Mouse (Mus musculus) cerebellum, postnatal 25 days (tissue): ENCODE results near the gene Ten1.

Experiments used
- DNase-seq, 2 experiments: peaks; one replicate each; pipeline ENCODE4 v3.0.0; 2021; ENCODE audit warnings: mixed read lengths in 2 of 2

Ten1 gene

DNA sequence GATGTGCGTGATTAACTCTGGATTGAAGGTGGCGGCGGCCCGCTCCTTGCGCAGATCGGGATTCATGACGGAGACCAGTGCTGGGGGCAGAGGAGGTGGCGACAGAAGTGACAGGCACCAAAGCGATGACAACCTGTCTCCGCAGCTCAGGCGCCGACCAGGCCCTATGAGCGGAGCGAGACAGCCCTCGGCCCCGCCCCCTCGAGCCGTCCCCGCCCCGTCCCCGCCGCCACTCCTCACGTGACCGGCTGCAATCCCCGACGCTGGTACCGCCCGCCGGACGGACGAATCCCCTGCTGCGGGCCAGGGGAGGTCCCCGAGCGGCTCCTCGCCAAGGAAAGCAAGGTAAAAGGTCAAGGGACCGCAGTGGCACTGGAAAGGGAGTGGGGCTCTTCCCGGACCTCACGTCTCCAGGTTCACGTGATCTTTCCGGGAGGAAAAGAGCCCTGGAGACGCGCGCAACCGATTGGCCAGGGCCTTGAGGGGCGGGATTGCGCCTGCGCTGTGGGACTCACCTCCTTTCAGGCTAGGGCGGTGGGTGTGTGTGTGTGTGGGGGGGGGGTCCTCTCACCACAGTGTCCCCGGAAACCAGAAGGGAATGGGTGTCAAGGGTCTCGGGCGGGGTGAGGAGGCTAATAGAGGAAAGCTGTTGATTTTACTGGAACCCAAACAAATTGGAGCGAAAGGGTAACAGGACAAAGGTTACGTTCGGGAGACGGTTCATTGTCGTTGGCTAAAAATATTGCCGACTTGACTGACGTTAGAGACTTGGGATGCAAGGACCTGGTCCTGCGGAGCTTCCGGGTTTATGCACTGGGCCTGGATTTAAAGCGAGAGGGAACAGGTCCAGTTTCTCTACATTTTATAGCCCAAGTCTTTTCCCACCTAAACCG is at the start of gene Ten1, which contains the start of gene Acox1:
Gene Ten1 (plus strand): TSS at position 217 of the 893 bp plus-strand sequence.
Gene Acox1 (minus strand): TSS at position 407 of the 893 bp plus-strand sequence.
- DNase-seq: peak; percentile 98 to 99

DNA sequence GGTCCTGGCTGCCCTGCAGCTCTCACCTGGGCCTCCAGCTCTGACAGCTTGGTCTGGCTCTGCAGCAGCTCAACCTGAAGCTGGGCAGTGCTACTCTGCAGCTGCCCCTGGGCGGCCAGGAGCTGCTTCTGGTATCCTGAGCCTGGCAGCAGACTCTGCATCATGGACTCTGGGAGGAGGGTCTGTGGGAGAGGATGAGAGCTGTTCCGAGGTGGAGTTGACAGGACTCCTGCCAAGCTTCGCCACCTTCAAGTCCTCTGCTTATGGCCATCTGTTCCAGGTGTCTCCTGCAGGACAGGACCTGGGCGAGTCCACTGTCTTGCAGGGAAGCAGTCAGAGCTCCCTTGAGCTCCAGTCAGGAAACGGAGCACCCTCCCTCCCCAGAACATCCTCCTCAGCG is 49.3 kb upstream of the Ten1 start:
- peak; percentile 66 to 71 for DNase-seq

DNA sequence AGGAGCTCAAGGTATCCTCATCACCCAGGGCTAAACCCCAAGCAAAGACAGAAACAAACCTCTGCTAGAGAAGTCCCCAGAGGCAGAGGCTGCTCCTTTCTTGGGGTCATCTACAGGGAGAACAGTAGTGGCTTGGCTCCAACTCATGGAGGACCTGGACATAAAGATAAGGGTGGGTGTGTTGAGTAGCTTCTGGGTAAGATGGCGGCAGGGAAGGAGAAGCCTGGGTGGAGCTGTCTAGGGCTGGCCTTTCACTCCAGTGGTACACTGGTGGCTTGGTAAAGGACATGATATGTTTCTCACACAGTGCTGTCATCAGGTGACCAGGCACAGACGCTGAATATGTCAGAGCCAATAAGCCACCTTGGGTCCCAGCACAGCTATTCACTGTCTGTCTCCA is 47.7 kb upstream of the Ten1 start:
- no peak for DNase-seq

DNA sequence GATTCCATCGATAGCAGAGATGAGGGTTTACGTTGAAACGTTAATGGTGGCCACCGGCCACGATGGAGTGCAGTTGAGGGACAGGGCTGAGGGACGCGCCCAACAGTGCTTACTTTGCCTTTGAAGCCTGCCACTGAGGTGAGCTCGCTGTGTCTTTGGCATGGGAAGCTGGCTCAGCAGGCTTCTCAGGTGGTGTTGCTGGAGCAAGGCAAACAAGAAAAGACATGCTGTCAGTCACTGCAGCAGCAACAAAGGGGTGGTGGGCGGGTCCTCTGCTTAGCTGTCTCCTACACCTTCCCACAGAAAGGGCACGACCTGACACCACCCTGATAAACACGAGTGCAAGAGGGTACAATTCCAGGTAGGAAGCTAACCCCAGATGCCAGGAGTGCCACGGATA is 37.3 kb upstream of the Ten1 start:
- no peak for DNase-seq

DNA sequence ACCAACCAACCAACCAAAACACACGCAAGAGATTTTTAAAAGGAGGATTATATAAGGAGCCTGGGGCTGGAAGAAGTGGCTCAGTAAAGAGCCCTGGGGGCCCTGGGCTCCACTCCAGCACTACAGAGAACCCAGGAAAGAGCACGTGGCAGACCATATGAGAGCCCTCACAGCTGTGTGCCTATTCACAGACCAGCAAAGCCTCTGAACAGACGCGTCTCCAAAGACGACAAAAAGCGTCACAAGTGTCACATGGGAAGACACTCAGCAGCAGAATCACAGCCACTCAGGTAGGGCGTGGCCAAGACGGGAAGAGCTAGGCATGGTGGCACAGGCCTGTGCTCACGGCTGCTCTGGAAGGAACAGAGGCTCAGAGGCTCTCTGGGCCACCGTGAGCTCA is 36.5 kb upstream of the Ten1 start:
- DNase-seq: peak in 1 of 2 experiments; percentile 21

DNA sequence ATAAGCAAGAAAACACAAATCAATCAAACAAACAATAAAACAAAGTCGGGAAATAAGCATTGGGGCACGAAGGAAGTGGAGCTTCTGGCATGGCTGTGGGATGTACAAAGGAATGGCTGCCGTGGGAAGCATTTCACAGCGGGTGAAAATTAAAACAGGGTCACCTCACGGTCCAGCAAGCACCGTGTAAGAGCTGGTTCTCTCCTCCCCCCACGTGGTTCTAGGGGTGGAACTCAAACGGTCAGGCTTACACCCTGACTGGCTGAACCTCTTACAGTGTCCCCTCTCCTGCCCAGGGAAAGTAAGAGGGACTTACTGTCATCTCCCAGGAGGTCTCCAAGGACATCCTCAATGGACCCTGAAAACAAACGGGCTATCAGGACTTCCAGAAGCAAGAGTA is 35.7 kb upstream of the Ten1 start:
- no peak for DNase-seq

DNA sequence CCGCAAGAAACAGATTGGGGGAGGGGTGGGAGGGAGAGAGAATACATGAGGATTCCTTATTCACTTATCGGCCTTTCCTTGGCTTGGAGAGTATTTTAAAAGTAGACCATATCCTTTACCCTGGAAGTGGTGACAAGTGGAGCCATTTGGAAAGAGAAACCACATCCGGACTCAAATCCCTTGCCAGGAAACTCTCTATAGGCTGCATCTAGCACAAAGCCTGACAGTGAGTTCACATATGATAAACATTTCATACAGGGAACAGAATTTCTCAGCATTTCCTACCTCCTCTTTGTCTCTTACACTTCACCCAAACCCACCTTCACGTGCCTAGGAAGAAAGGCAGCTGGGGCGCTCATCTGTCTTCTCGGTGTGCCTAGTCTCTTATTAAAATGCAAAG is 31.4 kb upstream of the Ten1 start:
- DNase-seq: no peak

DNA sequence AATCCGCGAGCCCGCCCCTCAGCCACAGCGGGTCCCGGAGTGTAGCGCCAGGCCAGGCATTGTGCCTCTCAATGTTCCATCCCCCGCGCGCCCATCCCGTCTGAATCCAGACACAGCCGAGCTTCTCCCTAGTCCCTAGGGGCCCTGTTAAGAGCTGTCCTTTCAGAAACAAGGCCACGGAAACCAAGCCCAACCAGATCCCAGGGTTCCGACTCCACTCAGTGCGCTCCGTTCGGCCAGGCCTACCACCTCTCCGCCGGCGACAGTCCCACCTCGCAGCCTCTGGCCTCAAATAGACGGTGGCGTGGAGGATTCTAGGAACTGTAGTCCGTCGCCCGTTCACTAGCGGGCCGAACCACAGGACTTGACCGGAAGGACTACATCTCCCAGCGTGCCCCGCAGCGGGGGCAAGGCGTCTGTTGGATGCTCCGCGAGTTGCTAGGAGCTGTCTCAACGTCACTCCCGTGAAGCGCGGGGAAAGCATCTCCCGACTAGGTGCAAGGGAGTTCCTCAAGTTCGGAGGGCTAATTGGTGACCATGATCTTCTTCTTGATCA is 30.7 kb upstream of the Ten1 start, which contains the start of gene Fbf1:
Gene Fbf1 (minus strand): TSS at position 283 of the 556 bp plus-strand sequence.
- peak; percentile 95 to 98 for DNase-seq

DNA sequence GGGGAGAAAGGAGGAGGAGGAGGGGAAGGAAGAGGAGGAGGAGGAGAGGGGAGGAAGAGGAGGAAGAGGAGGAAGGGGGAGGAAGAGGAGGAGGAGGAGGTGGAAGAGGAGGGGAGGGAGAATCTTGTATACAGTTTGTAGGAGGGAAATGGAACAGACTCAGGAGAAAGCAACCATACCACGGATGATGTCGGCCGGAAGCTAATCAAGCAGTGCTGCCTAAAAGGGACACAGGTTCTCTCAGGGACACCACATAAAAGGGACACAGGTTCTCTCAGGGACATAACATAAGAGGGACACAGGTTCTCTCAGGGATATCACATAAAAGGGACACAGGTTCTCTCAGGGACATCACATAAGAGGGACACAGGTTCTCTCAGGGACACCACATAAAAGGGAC is 29.4 kb upstream of the Ten1 start:
- no peak for DNase-seq

DNA sequence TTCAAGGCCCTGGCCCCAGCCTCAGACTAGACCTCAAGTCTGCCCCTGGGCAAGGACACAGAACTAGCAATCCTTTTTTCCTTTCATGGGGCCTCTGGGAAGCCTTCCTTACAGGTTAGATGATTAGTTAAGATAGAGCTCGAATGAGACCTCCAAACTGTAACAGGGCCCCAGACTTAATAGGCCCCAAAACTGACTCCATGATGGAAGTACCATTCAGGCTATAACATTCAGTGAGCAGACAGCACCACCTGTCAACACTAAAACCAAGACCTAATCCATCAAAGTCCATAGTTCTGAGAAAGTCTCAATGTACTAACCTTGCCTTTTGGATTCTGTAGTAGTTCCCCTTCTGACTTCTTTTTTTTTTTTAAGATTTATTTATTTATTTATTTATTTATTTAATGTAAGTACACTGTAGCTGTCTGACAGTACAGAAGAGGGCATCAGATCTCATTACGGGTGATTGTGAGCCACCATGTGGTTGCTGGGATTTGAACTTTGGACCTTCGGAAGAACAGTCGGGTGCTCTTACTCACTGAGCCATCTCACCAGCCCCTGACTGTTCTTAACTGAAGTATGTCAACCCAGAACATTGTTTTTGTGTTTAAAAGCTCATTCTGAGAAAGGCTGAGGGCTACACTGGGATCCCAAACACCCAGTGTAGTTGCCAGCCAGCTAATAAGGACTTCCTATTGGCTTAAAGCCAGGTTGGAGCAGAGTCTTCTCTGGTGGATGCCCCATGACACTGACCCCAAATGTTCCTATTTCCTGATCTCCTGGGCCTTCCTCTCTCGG is 28.5 kb upstream of the Ten1 start:
- no peak for DNase-seq

DNA sequence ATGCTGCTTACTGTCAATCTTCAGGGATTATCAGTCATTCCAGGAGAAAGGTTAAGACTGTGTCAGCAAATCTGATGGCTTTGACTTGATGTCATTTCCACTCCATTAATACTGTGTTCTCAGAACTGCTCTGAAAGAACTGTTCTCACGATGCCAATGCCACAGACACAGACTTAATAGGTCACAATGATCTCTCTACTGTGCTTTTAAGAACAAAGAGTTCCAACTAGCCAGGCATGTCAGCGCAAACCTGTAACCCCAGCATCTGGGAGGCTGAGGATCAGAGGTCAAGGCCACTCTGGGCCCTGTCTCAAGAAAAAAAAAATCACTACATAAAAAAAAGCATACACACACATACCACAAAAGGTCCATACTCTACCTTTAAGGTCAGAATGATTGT is 26.7 kb upstream of the Ten1 start:
- DNase-seq: no peak

DNA sequence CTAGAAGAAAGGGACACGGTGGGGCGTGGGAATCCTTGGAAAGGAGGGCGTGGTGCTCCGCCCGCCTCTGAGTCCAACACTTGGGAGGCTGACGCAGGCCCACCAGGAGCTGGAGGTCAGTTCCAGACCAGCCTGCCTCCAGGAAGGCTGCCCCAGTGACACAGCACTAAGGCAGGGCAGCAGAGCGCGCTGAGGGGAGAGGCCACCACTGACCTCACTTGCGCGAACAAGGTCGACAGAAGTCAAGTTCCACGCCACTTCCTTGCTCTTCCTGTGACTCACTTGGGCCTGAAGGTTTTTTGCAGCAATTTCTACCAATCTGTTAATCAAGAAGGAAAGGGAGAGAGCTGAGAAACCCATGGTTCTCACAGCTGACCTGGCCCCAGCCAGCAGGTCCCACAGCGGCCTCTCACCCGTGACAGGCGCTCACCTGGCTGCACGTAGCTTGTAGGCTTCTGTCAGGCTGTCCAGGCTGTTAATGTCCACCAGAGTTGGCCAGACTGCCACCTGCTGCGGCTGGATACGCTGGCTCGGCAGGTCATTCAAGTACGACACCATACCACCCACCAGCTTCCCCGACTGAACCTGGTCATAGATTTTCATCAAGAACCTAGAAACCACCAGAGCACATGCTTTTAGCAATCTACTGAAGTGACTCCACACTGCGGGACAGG is 23.7 kb upstream of the Ten1 start:
- no peak for DNase-seq

DNA sequence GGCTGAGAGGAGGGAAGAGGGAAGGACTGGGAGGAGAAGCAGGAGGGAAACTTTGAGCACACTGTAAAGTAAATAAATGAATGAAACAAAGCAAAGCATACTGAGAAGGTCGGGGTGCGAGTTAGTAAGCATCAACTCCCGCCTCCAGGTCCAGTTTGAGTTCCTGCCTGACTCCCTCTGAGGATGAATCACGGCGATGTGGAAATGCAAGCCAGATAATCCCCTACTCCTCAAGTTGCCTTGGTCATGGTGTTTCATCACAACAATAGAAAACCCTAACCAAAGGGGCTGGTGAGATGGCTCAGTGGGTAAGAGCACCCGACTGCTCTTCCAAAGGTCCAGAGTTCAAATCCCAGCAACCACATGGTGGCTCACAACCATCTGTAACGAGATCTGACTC is 22.6 kb upstream of the Ten1 start:
- DNase-seq: no peak

DNA sequence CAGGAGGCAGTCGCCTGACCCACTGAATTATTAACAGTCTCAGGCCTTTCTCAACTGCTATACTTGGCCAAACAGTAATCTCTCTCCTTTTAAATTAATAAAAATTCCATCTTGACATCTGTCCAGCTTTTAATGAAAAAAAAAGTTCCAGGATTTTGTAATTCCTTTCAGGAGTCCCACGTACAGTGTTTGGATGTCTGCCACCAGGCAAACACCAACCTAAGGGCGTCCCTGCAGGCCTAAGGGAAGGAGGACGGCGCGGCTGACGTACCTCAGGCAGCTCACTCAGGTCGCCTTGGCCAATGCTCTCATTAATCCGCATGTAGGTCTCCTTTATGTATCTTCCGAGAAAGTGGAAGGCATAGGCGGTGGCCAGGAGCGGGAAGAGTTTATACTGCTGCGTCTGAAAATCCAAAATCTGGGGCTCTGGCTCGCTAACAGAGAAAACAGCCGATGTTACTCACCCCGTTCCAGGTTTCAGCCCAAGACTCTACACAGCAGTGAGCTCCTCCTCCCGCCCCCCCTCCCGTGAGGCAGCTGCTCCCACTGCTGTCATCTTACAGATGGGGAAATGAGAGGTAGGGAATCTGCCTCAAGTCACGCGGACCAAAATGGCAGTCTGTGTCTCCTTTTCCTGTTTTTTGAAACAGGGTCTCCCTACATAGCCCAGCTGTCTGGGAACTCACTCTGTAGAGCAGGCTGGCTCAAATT is 20.1 kb upstream of the Ten1 start:
- DNase-seq: no peak

DNA sequence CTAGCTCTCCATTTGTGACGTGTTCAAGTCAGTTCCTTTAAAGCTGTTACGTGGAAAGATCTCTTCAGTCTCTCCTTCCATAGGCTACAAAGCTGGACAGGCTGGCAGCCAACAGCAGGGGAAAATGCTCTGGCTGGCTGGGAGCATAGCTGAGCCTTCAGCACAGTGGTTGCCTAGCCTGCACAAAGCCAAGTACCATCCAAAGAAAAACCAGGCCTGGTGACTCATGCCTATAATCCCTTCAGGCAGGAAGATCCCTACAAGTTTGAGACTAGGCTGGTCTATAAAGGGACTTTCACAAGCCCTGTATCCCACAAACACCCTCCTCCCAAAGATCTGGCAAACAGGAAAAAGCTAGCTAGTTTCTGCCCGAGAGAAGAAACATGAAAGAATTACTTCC is 12.8 kb upstream of the Ten1 start:
- peak in 1 of 2 experiments; percentile 50 for DNase-seq

DNA sequence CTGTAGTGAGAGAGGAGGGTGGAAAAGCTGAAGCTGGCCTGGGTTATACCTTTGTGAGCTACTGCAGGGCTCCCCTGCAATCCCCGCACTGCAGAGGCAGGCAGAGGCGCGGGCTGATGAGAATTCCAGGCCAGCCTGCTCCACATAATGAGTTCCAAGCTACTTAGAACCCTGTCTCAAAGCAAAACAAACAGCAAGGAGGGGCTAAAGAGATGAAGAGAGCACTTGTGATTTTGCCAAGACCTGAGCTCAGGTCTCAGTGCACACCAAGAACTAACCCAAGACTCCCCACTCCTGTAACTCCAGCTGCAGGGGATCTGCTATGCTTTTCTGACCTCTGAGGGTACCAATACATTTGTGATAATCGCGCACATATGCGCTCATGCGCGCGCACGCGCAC is 12.3 kb upstream of the Ten1 start:
- no peak for DNase-seq

DNA sequence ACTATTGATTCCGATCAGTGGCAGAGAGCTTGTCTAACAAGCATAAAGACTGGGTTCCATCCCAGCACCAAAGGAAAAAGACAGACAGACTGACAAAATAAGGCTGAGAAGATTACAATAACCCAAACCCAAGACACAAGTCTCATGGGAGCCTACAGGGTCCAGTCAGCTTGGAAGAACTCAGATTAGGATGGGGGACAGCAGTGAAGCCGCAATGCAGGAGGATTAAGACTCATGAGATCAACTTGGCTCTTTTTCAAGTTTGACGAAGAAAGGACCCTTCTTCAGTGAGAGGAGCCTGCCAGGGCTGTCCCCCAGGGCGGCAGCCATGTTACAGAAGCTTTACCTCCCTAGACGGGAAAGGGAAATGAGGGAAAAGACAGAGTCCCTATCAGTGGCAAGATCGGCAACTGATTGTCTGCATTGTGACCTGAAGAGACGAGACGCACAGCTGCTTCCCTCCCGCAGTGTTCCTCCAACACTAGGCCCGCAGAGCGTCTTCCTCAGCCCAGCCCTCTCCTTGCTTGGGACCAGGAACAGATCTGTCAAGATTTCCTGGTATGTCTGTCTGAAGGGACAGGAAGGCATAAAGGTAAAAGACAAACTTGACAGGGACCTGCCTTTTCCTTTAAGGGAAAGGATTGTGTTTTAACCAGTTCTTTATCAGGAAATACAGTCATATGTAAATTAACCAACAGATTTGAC is 11.3 kb upstream of the Ten1 start:
- DNase-seq: no peak

DNA sequence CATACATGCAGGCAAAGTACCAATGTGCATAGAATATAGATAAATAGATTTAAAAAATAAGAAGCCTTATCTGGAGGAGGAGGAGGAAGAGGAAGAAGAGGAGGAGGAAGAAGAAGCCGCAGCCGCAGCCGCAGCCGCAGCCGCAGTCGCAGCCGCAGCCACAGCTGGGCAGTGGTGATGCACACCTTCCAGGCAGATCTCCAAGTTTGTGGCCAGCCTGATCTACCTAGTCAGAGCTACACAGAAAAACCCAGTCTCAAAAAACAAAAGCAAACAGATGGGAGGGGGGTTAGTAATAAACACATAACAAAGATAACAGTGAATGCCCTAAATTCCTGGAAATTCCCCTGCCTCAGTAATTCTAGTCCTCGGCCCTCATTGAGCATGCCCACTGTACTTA is 4.0 kb upstream of the Ten1 start:
- DNase-seq: no peak

DNA sequence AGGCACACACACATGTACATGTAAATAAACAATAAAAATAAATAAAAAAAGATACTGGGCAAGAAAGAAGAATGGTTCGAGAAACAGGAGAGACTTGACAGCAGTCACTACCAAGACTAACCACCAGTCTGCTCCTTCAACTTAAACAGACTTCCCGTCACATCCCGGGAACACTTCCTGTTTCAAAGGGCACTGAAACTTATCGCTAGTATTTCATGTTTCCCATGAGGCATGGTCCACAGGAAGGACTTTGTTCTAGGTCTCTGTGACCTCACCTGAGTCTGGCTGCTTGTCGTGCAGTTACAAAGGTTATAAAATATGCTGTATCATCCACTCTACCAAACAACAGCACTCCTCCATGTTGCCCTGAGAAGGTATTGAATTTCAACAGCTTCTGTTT is 3.4 kb upstream of the Ten1 start:
- no peak for DNase-seq

DNA sequence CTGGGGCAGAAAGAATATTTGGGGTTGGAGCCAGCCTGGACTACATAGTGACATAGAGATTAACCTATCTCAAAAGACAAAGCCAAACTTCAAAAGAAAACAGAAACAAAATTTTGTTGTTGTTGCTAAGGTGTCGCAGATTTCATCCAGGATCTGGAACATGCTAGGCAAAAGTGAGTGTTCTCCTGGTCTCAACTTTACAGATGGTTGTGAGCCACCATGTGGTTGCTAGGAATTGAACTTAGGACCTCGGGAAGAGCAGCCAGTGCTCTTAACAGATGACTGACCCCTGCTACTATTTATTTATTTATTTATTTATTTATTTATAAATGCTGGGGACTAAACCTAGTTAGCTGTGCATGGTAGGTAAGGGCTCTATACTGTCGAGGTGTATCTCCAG is 2.3 kb upstream of the Ten1 start:
- DNase-seq: no peak

DNA sequence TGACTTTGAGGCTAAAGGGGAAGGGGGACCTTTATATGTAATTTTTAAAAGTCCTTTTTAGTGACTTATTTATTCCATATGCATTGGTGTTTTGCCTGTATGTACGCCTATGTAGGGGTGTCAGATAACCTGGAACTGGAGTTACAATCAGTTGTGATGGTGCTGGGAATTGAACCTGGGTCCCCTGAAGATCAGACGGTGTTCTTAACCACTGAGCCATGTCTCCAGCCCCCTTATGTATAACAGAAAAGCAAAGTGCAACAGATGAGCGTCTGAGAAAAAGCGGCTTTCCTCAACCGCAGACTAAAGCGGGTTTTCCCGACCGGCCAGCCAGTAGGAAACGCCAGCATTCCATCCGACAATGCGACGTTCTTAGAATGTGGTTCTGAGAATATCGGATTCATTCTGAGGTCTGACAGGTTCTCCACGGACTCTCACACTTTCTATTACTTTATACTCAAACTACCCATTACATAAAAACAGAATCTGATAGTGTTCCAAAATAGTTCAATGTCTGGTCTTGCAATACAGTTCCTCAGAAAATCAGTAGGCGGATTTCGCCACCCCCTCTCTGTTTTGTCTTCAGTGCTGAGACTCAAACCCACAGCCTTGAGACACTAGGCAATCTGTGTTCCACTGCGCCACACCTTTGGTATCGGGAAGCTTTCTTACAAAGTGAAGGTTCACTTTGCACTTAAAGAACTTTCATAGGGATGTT is 1.6 kb upstream of the Ten1 start:
- no peak for DNase-seq
